Mouse (Mus musculus) stomach, postnatal 0 days (tissue): ENCODE results near the gene Fam192a.

Experiments used
- CTCF ChIP-seq: IDR thresholded peaks from 2 replicates; pipeline ENCODE4 v1.5.1; 2016; ENCODE audit warnings: antibody characterized with exemption, low read depth, mild to moderate bottlenecking, moderate library complexity
- EP300 ChIP-seq: optimal IDR thresholded peaks from 2 replicates; pipeline ENCODE3; 2016; ENCODE audit warnings: antibody characterized with exemption

DNA sequence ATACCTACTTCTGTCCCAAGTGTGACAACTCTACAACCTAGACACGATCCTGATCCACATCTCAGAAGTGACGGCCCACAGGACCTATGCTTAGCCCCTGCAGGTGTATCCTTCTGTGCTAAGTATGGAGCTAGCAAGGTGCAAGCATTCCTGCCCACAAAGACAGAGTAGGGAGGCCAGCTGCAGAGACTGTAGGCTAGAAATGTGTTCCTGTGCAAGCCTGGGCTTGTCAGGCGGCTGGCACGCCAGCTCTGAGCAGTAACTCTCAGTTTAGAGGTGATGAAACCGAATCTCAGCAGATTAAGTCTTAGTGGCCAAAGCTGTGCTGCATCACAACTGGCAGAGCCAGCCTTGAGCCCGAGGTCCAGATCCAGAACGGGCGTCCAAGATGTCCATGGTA is 33.7 kb downstream of the Fam192a start:
- TF ChIP-seq CTCF (no peak), EP300 (no peak)
